Mouse (Mus musculus) liver, postnatal 0 days (tissue): ENCODE measurements at regions not wholly inside any gene's neighbourhood (a gene's known extent, or its start where the extent isn't known, plus 50 kb on each side); places are given as distances from the start of the nearest gene placed in this dataset.

Experiments used
- ATAC-seq: fragments of 200-750 bp; cut with Nextera tagmentation; 2 replicates; pipeline ENCODE4 v1.8.0; 2017; ENCODE audit warnings: mild to moderate bottlenecking, moderate library complexity
- DNase-seq: peaks from one replicate; pipeline ENCODE4 v3.0.0-alpha.2; 2016
- H3K27ac ChIP-seq: fragments of 300-500 bp; sonication (generic); 2 replicates; pipeline ENCODE4 v1.5.1; 2014; ENCODE audit warnings: antibody characterized with exemption, moderate library complexity, mild to moderate bottlenecking, low read depth
- H3K27me3 ChIP-seq: fragments of 300-500 bp; sonication (generic); 2 replicates; pipeline ENCODE4 v1.6.1; 2014; ENCODE audit warnings: low read length, control low read depth, mixed read lengths; ENCODE audit not compliant: insufficient read depth
- H3K36me3 ChIP-seq: fragments of 300-500 bp; sonication (generic); replicated peaks from 2 replicates; pipeline ENCODE4 v1.6.1; 2014; ENCODE audit warnings: mild to moderate bottlenecking, control low read depth, low read length, moderate library complexity, mixed read lengths; ENCODE audit not compliant: insufficient read depth
- H3K4me1 ChIP-seq: fragments of 300-500 bp; sonication (generic); 2 replicates; pipeline ENCODE4 v1.6.1; 2014; ENCODE audit warnings: antibody characterized with exemption, mild to moderate bottlenecking, control low read depth; ENCODE audit not compliant: insufficient read depth
- H3K4me2 ChIP-seq: fragments of 300-500 bp; sonication (generic); 2 replicates; pipeline ENCODE4 v1.6.1; 2014; ENCODE audit warnings: low read depth, mild to moderate bottlenecking, low read length, moderate library complexity, mixed read lengths
- H3K4me3 ChIP-seq: fragments of 300-500 bp; sonication (generic); 2 replicates; pipeline ENCODE4 v1.5.1; 2014; ENCODE audit warnings: low read depth, low read length
- H3K9ac ChIP-seq: fragments of 300-500 bp; sonication (generic); replicated peaks from 2 replicates; pipeline ENCODE4 v1.6.1; 2014; ENCODE audit warnings: mild to moderate bottlenecking, moderate library complexity
- H3K9me3 ChIP-seq: fragments of 300-500 bp; sonication (generic); 2 replicates; pipeline ENCODE4 v1.6.1; 2016; ENCODE audit warnings: mild to moderate bottlenecking, control low read depth, low read length, mixed read lengths
- CTCF ChIP-seq: sonication (generic); IDR thresholded peaks from 2 replicates; pipeline ENCODE4 v1.5.1; 2016; ENCODE audit warnings: antibody characterized with exemption, low read depth
- EP300 ChIP-seq: IDR thresholded peaks from 2 replicates; pipeline ENCODE4 v1.6.1; 2016; ENCODE audit warnings: antibody characterized with exemption, low read depth, mild to moderate bottlenecking
- WGBS: fragments of 180-500 bp; shearing (Covaris S2); extraction: QIAGEN DNeasy Blood & Tissue Kit; methylation state at CpG from one replicate; pipeline ENCODE4 v1.1.7; 2014; ENCODE audit not compliant: insufficient replicate concordance; 5-methylcytosine and 5-hydroxymethylcytosine counted together

DNA sequence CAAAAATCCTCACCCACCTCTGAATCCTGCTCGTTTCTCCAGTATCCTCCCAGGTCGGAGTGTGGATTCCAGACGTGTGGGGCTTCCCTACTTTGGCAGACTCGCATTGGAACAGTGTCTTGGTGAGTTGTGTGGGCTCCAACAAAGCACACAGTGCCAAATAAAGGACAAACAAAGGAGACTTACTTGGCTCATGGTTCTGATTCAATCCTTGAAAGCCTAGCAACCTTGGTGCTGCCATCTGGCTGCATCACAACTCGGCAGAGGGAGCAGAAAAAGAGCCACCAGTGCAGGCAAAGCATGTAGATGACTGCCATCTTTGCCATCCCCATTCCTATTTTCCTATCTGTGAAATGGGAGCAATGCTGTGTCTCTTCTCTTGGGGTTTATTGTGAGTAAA is 64.0 kb downstream of the Il9r start:
- Histone ChIP-seq H3K9me3 (no peaks in the 10 kb centered on the region), H3K27me3 (no peaks in the 10 kb centered on the region), H3K4me3 (no peak overlapping the region), H3K4me2 (no peak overlapping the region), H3K36me3 (no peaks in the 10 kb centered on the region), H3K4me1 (no peaks in the 10 kb centered on the region), H3K9ac (no peak overlapping the region), H3K27ac (no peak overlapping the region)
- DNase-seq: no peak
- ATAC-seq: no peak
- WGBS: 62% methylated on average over 5 of the region's 5 CpGs
- TF ChIP-seq EP300 (no peak), CTCF (no peak)

DNA sequence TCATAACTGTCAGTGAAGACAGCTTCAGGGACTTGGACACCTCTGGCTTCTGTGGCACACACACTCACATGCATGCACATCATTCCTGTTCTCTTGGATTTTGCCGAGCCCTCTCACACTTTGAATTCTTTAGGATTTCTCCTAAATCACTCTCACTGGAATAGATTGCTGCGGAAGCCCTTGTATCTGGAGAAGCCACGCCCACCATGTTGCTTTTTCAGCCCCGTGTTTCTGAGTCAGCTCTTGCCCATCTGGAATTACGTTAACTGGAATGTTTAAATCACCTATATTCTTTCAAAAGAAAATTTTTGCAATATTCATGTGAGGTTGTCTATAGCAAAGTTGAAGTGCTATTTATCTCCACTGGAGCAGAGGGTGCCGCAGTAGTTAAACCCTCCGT is 66.1 kb downstream of the Il9r start:
- no peak overlapping the region for H3K27ac ChIP-seq

DNA sequence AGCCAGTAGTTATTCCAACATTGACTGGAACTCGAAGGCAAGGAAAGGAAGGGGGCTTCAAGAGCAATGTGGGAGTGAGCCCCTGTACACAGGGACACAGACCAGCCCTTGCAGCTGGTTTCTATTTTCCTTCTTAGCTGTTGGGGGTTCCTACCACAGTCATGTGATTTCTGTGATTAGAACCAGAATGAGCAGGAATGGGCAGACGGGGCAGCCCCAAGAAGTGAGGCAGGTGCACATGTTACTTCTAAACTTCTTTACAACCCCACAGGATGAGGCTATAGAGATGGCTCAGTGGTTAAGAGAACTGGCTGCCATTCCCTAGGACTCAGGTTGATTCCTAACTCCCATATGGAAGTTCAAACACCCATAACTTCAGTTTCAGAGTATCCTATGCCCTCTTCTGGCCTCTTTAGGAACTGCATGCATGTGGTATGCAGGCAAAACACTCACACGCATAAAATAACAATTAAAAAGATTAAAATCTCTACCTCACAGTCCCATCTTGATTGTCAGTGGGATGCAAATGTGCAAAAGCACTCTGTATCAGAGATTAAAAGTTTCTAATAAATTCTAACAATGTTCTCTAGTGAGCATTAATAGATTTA is 68.0 kb downstream of the Il9r start:
- peak; percentile 26 for DNase-seq
- Histone ChIP-seq H3K27me3 (no peaks in the 10 kb centered on the region), H3K4me2 (no peak overlapping the region), H3K4me1 (no peaks in the 10 kb centered on the region), H3K27ac (no peak overlapping the region), H3K9me3 (no peaks in the 10 kb centered on the region), H3K4me3 (no peak overlapping the region), H3K36me3 (no peaks in the 10 kb centered on the region), H3K9ac (no peak overlapping the region)
- 67% methylated on average over 3 of the region's 3 CpGs for WGBS
- ATAC-seq: no peak
- TF ChIP-seq CTCF (peak; percentile 70), EP300 (no peak)

More for the DNA sequence above, 66.1 kb downstream of the Il9r start:
- no peak for DNase-seq
- WGBS: 79% methylated on average over 7 of the region's 7 CpGs
- no peak for TF ChIP-seq CTCF
- TF ChIP-seq EP300: no peak
- Histone ChIP-seq H3K36me3 (no peaks in the 10 kb centered on the region), H3K4me3 (no peak overlapping the region), H3K9ac (no peak overlapping the region), H3K9me3 (no peaks in the 10 kb centered on the region), H3K4me1 (no peaks in the 10 kb centered on the region), H3K27me3 (no peaks in the 10 kb centered on the region), H3K4me2 (no peak overlapping the region)
- ATAC-seq: no peak

DNA sequence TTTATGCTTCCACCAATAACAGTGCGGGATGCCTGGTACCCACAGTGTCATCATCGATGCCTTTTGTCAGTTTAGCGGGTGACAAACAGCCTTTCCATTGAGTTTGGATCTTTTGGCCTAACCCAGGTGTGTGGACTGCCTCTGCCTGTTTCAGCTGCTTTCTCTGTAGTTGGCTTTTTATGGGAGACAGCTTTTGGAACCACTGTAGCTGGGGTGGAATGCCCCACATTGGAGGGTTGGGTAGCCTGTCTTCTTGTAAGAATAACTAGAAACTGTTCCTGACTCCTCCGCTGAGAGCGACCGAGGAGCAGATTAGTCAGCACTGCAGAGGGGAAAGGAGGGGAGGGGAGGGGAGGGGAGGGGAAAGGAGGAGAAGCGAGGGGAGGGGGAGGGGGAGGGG is 71.5 kb downstream of the Il9r start:
- H3K27ac ChIP-seq: no peak overlapping the region
- ATAC-seq (no peak), DNase-seq (no peak)
- H3K36me3 ChIP-seq: no peaks in the 10 kb centered on the region
- H3K9me3 ChIP-seq: no peaks in the 10 kb centered on the region
- H3K9ac ChIP-seq: no peak overlapping the region
- H3K4me1 ChIP-seq: no peaks in the 10 kb centered on the region
- H3K27me3 ChIP-seq: no peaks in the 10 kb centered on the region
- 60% methylated on average over 6 of the region's 7 CpGs for WGBS
- no peak for TF ChIP-seq EP300
- no peak for TF ChIP-seq CTCF
- no peak overlapping the region for H3K4me3 ChIP-seq
- H3K4me2 ChIP-seq: no peak overlapping the region

DNA sequence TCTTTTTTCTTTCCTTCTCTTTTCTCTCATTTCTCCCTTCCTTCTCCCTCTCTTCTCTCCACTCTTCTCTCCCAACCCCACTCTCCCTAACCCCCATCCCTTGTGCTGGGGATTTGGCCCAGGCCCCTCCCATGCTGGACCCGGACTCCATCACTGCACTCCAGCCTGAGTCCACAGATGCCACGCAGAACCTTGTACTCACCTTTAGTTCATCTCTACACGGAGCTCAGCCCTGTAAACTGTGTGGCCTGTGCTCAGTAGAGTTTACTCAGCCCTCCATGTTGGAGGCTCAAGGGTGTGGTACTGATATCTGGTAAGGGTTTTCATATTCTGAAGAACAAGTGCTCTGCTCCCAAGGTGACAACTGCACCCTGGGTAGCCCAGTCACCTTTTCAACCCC is 72.1 kb downstream of the Il9r start:
- ATAC-seq (no peak), DNase-seq (no peak)
- Histone ChIP-seq H3K4me3 (no peak overlapping the region), H3K9ac (no peak overlapping the region), H3K27me3 (no peaks in the 10 kb centered on the region), H3K36me3 (no peaks in the 10 kb centered on the region), H3K4me1 (no peaks in the 10 kb centered on the region), H3K9me3 (no peaks in the 10 kb centered on the region), H3K27ac (no peak overlapping the region), H3K4me2 (no peak overlapping the region)
- 72% methylated on average over 3 of the region's 3 CpGs for WGBS
- TF ChIP-seq EP300: no peak
- no peak for TF ChIP-seq CTCF

DNA sequence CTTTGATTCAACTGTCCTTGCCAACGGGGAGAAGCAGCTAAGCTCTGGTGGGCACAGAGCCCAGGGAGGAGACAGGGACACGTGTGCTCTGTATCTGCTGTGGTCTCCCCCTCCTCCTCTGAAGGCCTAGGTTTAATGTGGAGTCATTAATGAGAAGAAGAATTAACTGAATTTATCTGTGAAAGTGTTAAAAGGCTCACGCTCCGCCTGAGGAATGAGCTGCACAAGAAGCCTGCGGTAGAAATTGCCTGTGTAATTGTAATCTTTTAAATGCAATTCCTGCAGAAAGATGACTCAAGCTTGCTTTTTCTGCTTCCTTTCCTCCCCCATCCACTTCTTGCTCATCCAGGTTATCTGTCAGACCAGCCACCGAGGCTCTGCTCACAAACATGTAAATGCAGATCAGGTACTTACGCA is 72.7 kb downstream of the Il9r start:
- Histone ChIP-seq H3K4me3 (no peak overlapping the region), H3K27me3 (no peaks in the 10 kb centered on the region), H3K9me3 (no peaks in the 10 kb centered on the region), H3K27ac (no peak overlapping the region), H3K9ac (no peak overlapping the region), H3K4me1 (no peaks in the 10 kb centered on the region), H3K36me3 (no peaks in the 10 kb centered on the region), H3K4me2 (no peak overlapping the region)
- DNase-seq (no peak), ATAC-seq (no peak)
- TF ChIP-seq CTCF (no peak), EP300 (no peak)
- WGBS: 63% methylated on average over 7 of the region's 7 CpGs

DNA sequence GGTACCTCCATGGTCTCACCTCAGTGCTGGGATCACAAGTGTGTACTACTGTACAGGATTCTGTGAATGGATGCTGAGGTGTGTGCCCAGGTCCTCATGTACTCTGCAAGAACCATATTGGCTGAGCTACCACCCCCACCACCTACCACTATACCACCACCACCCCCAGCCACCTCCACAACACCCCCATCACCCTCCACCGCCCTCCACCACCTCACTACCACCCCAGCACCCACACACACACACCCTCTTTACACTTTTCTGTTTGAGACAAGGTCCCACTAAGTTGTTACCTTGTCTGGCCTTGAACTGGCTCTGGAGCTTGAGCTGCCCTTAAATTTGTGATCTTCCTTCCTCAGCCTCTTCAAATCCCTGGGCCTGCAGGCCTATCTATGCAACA is 73.3 kb downstream of the Il9r start:
- H3K27me3 ChIP-seq: no peaks in the 10 kb centered on the region
- H3K4me3 ChIP-seq: no peak overlapping the region
- no peaks in the 10 kb centered on the region for H3K9me3 ChIP-seq
- no peaks in the 10 kb centered on the region for H3K36me3 ChIP-seq
- 50% methylated on average over 1 of the region's 1 CpGs for WGBS
- no peak overlapping the region for H3K4me2 ChIP-seq
- no peak overlapping the region for H3K27ac ChIP-seq
- DNase-seq (no peak), ATAC-seq (no peak)
- no peak overlapping the region for H3K9ac ChIP-seq
- no peaks in the 10 kb centered on the region for H3K4me1 ChIP-seq
- TF ChIP-seq EP300 (no peak), CTCF (no peak)
